In genomic region chr6:100341305-100342290, GRCm38 (mm10) we compare ENCODE assay signal across 13 mouse cellular contexts. TPM values are rescaled to one million over a fixed set of nuclear protein-coding genes. Genes with fewer than 3 reads are reported as not detected.
DNase-seq lines count a peak whose midpoint lies in the region; ATAC-seq and TF ChIP-seq lines count a peak whose summit lies in the region.
"Had no signal": no experiment of that assay in that cellular context is flagged by ENCODE, and none has a peak within 500 bp of the region (broad histone marks: within the 10 kb centered on the region; RNA-seq: fewer than 3 reads in every experiment).

No protein-coding gene starts in this region.

- no peak overlapping the region for H3K9ac ChIP-seq in CH12.LX (ENCODE audit: insufficient read depth, low read depth)
- H3K9ac ChIP-seq in lung, postnatal 0 days (replicated peaks; ENCODE audit: low read depth), result no peak overlapping the region
- H3K9ac ChIP-seq: hindbrain, embryonic 15.5 days; lung, embryonic 15.5 days had no signal

- no peak for TF ChIP-seq POLR2A in CH12.LX (IDR thresholded peaks at IDR 0.05; ENCODE audit: low read depth, low read length)
- no peak for TF ChIP-seq POLR2A in bone marrow macrophage, adult 2 months (IDR thresholded peaks at IDR 0.05; ENCODE audit: borderline replicate concordance, low read depth, low read length)

- H3K79me2 ChIP-seq in CH12.LX (replicated peaks; ENCODE audit: control insufficient read depth, extremely low read depth, insufficient read depth, poor library complexity, severe bottlenecking) (no peaks in the 10 kb centered on the region), macrophage (ENCODE audit: inconsistent target) (no peaks in the 10 kb centered on the region)

- DNase-seq in left cerebral cortex, postnatal 14 days (ENCODE audit: low spot score in 2 of 2), result peak; percentile 14 to 23
- no peak for DNase-seq in left cerebral cortex, adult 18-20 months (ENCODE audit: low spot score in 2 of 2)
- peak; percentile 44 for DNase-seq in CH12.LX (ENCODE audit: extremely low read depth)
- DNase-seq in lung, postnatal 0 days (ENCODE audit: low spot score), result no peak
- DNase-seq in gastrocnemius, adult 18-20 months (ENCODE audit: low spot score), result no peak
- DNase-seq: adrenal gland, adult 8-10 months; cerebellum, postnatal 36 days; heart, adult 18-20 months had no signal

- H3K4me3 ChIP-seq in CH12.LX (replicated peaks in 1 of 3; ENCODE audit: low read depth in 2 of 3, low read length in 2 of 3, poor library complexity in 1 of 3) (no peak overlapping the region), macrophage (ENCODE audit: inconsistent target) (no peak overlapping the region)
- H3K4me3 ChIP-seq in bone marrow macrophage, adult 2 months (ENCODE audit: insufficient read depth, low read length), result no peak overlapping the region
- no peak overlapping the region for H3K4me3 ChIP-seq in lung, postnatal 0 days (ENCODE audit: low read depth, low read length)
- H3K4me3 ChIP-seq: hindbrain, embryonic 15.5 days; lung, embryonic 15.5 days had no signal

- ATAC-seq in lung, postnatal 0 days, result no peak

- TF ChIP-seq RAD21 in CH12.LX (IDR thresholded peaks at IDR 0.05; ENCODE audit: low read depth, low read length), result no peak

- H3K9me3 ChIP-seq in CH12.LX (replicated peaks; ENCODE audit: low read length), result no peaks in the 10 kb centered on the region
- H3K9me3 ChIP-seq in lung, postnatal 0 days (ENCODE audit: low read length), result no peaks in the 10 kb centered on the region
- H3K9me3 ChIP-seq: hindbrain, embryonic 15.5 days; lung, embryonic 15.5 days had no signal

- intact Hi-C loops in left cerebral cortex, postnatal 14 days (cut with DNase I), result no loop called here

- TF ChIP-seq EP300 in CH12.LX (IDR thresholded peaks at IDR 0.05; ENCODE audit: low read length), result peak; percentile 38; the same call in 1 of the 2 replicates
- TF ChIP-seq EP300 in lung, postnatal 0 days (IDR thresholded peaks at IDR 0.05), result no peak

- no peak overlapping the region for H3K27ac ChIP-seq in CH12.LX (ENCODE audit: insufficient read depth, low read depth)
- H3K27ac ChIP-seq in bone marrow macrophage, adult 2 months (ENCODE audit: insufficient read depth, low read depth, low read length), result 0 out of 2 replicates have a peak overlapping the region, but pooled peaks have one; percentile 29
- H3K27ac ChIP-seq in macrophage, result peak overlapping the region; percentile 28
- H3K27ac ChIP-seq in lung, postnatal 0 days (ENCODE audit: low read length), result no peak overlapping the region
- H3K27ac ChIP-seq: hindbrain, embryonic 15.5 days; kidney, postnatal 0 days; lung, embryonic 15.5 days had no signal

- in situ Hi-C loops in CH12.LX (cut with MboI; ENCODE audit: low pct_ligation_motif_present, low pct_unique_long_range_greater_than_20kb, low sequenced_read_pairs), result no loop called here

- H3K36me3 ChIP-seq in CH12.LX (replicated peaks in 1 of 2; ENCODE audit: control insufficient read depth in 1 of 2, insufficient read depth in 1 of 2, low read length in 1 of 2), result no peaks in the 10 kb centered on the region
- no peaks in the 10 kb centered on the region for H3K36me3 ChIP-seq in macrophage (ENCODE audit: inconsistent target)
- H3K36me3 ChIP-seq in lung, postnatal 0 days (ENCODE audit: insufficient read depth, low read length), result no peaks in the 10 kb centered on the region
- H3K36me3 ChIP-seq: hindbrain, embryonic 15.5 days; lung, embryonic 15.5 days had no signal

- H3K27me3 ChIP-seq in CH12.LX (replicated peaks), result peaks cover 2% of the 10 kb centered on the region
- 0 out of 2 replicates have a peak, but pooled peaks cover 3% of the 10 kb centered on the region for H3K27me3 ChIP-seq in lung, postnatal 0 days (replicated peaks; ENCODE audit: insufficient read depth, low read length)
- H3K27me3 ChIP-seq: lung, embryonic 15.5 days had no signal

- dilution Hi-C loops in CH12.LX (cut with MboI; ENCODE audit: extremely low pct_ligation_motif_present, extremely low pct_unique_long_range_greater_than_20kb, low sequenced_read_pairs), result no loop called here

- no peak for TF ChIP-seq CTCF in CH12.LX (conservative IDR thresholded peaks at IDR 0.05 in 1 of 2, IDR thresholded peaks at IDR 0.05 in 1 of 2; ENCODE audit: low read depth in 2 of 2, low read length in 2 of 2)
- no peak for TF ChIP-seq CTCF in bone marrow macrophage, adult 2 months (IDR thresholded peaks at IDR 0.05; ENCODE audit: low read depth, low read length)
- TF ChIP-seq CTCF in lung, postnatal 0 days (IDR thresholded peaks at IDR 0.05), result no peak

- H3K4me1 ChIP-seq in CH12.LX (ENCODE audit: control insufficient read depth in 1 of 2, insufficient read depth in 2 of 2), result peaks cover 4 to 29% of the 10 kb centered on the region in 2 experiments; a peak in 3 of 4 replicates
- H3K4me1 ChIP-seq in bone marrow macrophage, adult 2 months (ENCODE audit: control insufficient read depth, insufficient read depth, low read length), result peaks cover 25% of the 10 kb centered on the region
- no peaks in the 10 kb centered on the region for H3K4me1 ChIP-seq in lung, postnatal 0 days (ENCODE audit: insufficient read depth, low read depth, low read length)

- WGBS in macrophage (ENCODE audit: missing documents), result 35% methylated on average over 13 of the region's 13 CpGs
- WGBS in lung, postnatal 0 days, result 65% methylated on average over 13 of the region's 13 CpGs

- no peak overlapping the region; the same call in 1 of the 2 replicates for H3K4me2 ChIP-seq in CH12.LX (ENCODE audit: insufficient read depth, low read depth, poor library complexity, severe bottlenecking)
- H3K4me2 ChIP-seq in lung, postnatal 0 days (replicated peaks; ENCODE audit: low read depth, low read length), result no peak overlapping the region
- H3K4me2 ChIP-seq: hindbrain, embryonic 15.5 days; lung, embryonic 15.5 days had no signal

TF ChIP-seq in CH12.LX, 34 proteins besides CTCF, POLR2A, EP300 and RAD21:
- TF ChIP-seq SMC3 (IDR thresholded peaks at IDR 0.05; ENCODE audit: low read depth, low read length) (no peak), BHLHE40 (IDR thresholded peaks at IDR 0.05; ENCODE audit: low read depth, low read length) (peak; percentile 18; the same call in 1 of the 2 replicates), MEF2A (IDR thresholded peaks at IDR 0.05; ENCODE audit: borderline replicate concordance, low read depth, low read length) (0 out of 2 replicates have a peak, but pooled peaks have one; percentile 16)

RNA-seq across cellular contexts. Expression of gene Rybp, which starts 54.3 kb away (rescaled TPM):
- total RNA-seq in left cerebral cortex, postnatal 14 days (2021), result 10 to 100 TPM; 53.3 to 53.8 TPM
- total RNA-seq in left cerebral cortex, adult 18-20 months (2021), result 10 to 100 TPM; 48.7 to 59.4 TPM
- 9.1 and 9.2 TPM in 2 replicates for total RNA-seq in CH12.LX (2012; rRNA removed)
- total RNA-seq in CH12.LX (2014; rRNA removed), result 21.8 and 23.6 TPM in 2 replicates
- 27.1 and 27.4 TPM in 2 replicates for polyA plus RNA-seq in CH12.LX (2012; ENCODE audit: insufficient read length, low read depth)
- polyA plus RNA-seq in bone marrow macrophage, adult 2 months (2012; ENCODE audit: insufficient read depth, insufficient read length, missing spikeins), result 19.4 and 28.1 TPM in 2 replicates
- total RNA-seq in macrophage (2018; cell fraction: chromatin; rRNA removed), result 10 to 100 TPM in 23 of 26 experiments, 1 to 10 TPM in 3; 8.8 to 35.6 (median 15.8) TPM
- total RNA-seq in macrophage (2018; cell fraction: cytosol; rRNA removed), result 10 to 100 TPM; 17.2 to 37.2 (median 26.4) TPM
- 10 to 100 TPM; 12.5 to 37.9 (median 23.8) TPM for total RNA-seq in macrophage (2018; cell fraction: nucleus; rRNA removed)
- 18.4 to 21.9 TPM (median 19.8 TPM) in 3 replicates for polyA plus RNA-seq in macrophage (2018)
- polyA plus RNA-seq in lung, postnatal 0 days (2015; fragmentation: Nextera tagmentation; extraction: Ambion mirVana), result 16.6 and 21.8 TPM in 2 replicates
- total RNA-seq in gastrocnemius, adult 18-20 months (2021), result 1 to 10 TPM; 5.8 to 9.2 TPM

Comparison
In these comparisons a context has a peak if more than half of its experiments do, and no peak if none do; other contexts are left out.
1. DNase-seq: peak in left cerebral cortex, postnatal 14 days (2 of 2) and CH12.LX (single experiment); none in left cerebral cortex, adult 18-20 months (0 of 2), lung, postnatal 0 days (single experiment) and gastrocnemius, adult 18-20 months (single experiment).
2. H3K27ac ChIP-seq: peak in bone marrow macrophage, adult 2 months (single experiment) and macrophage (single experiment); none in CH12.LX (single experiment) and lung, postnatal 0 days (single experiment).